Mouse (Mus musculus) layer of hippocampus, adult 9-10 months (tissue): ENCODE data around the gene Zfp219.

Experiments
- DNase-seq: peaks from one replicate; pipeline ENCODE4 v3.0.0; 2022; ENCODE audit warnings: low spot score

Gene Zfp219

GRCm38 (mm10) chr14:52018248-52019050 lies 2.1 kb downstream of the Zfp219 start:
- no peak for DNase-seq

GRCm38 (mm10) chr14:52017662-52018061 lies 2.9 kb downstream of the Zfp219 start:
- no peak for DNase-seq

- no peak for DNase-seq
These were observed 3.7 kb downstream of the Zfp219 start for GRCm38 (mm10) chr14:52016625-52017405.

- DNase-seq, result no peak
These were observed 5.0 kb downstream of the Zfp219 start, which contains the start of gene Tmem253 for GRCm38 (mm10) chr14:52015445-52016100. Gene Tmem253, plus strand, starts transcription at chr14:52015658.

GRCm38 (mm10) chr14:52014761-52015311 lies 5.7 kb downstream of the Zfp219 start:
- no peak for DNase-seq

- DNase-seq, result no peak
These were observed 6.2 kb downstream of the Zfp219 start for GRCm38 (mm10) chr14:52014271-52014760.

GRCm38 (mm10) chr14:52013771-52014219 lies 6.7 kb downstream of the Zfp219 start:
- no peak for DNase-seq

GRCm38 (mm10) chr14:52013021-52013610 lies 7.4 kb downstream of the Zfp219 start:
- DNase-seq, result no peak

- DNase-seq, result no peak
These were observed 8.0 kb downstream of the Zfp219 start for GRCm38 (mm10) chr14:52012553-52012952.

- DNase-seq, result no peak
These were observed 8.4 kb downstream of the Zfp219 start for GRCm38 (mm10) chr14:52012085-52012484.

- DNase-seq, result no peak
These were observed 8.8 kb downstream of the Zfp219 start for GRCm38 (mm10) chr14:52011683-52012082.

- no peak for DNase-seq
These were observed 10.0 kb downstream of the Zfp219 start for GRCm38 (mm10) chr14:52010446-52011111.

- no peak for DNase-seq
These were observed 10.7 kb downstream of the Zfp219 start for GRCm38 (mm10) chr14:52009841-52010240.

- DNase-seq, result no peak
These were observed 11.2 kb downstream of the Zfp219 start for GRCm38 (mm10) chr14:52009361-52009760.

- no peak for DNase-seq
These were observed 12.0 kb downstream of the Zfp219 start for GRCm38 (mm10) chr14:52008321-52009203.

- DNase-seq, result no peak
These were observed 13.8 kb downstream of the Zfp219 start for GRCm38 (mm10) chr14:52006771-52007170.

- DNase-seq, result no peak
These were observed 14.3 kb downstream of the Zfp219 start for GRCm38 (mm10) chr14:52006241-52006640.

GRCm38 (mm10) chr14:52005616-52006015 lies 14.9 kb downstream of the Zfp219 start:
- no peak for DNase-seq

GRCm38 (mm10) chr14:52005141-52005540 lies 15.4 kb downstream of the Zfp219 start:
- DNase-seq, result no peak

- DNase-seq, result no peak
These were observed 16.5 kb downstream of the Zfp219 start for GRCm38 (mm10) chr14:52003981-52004495.
